ENCODE assay signal across 9 mouse cellular contexts in the genomic region with DNA sequence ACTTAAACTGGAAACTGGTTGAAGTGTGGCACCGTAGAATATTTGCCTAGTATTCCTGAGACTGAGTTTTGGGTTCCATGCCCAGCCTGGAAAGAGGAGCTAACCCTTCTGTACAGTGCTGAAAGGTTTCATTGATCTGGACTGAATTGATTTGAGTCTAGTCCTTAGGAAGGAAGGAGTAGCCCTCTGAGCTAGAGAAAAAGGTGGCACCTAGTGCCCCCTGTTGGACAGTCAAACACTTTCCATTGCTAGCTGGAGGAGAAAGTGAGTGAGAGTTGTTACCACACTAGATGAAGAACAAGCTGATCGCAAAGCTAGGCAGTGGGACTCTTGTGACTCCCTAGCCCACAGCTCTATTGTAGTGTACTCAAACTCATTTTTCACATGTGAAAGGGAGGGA. TPM values are rescaled to one million over a fixed set of nuclear protein-coding genes. Genes with fewer than 3 reads are reported as not detected.
A peak's percentile ranks its signal among the peaks of the same experiment; 100 is the strongest.
DNase-seq lines count a peak whose midpoint lies in the region; ATAC-seq and TF ChIP-seq lines count a peak whose summit lies in the region.
"Had no signal": no experiment of that assay in that cellular context is flagged by ENCODE, and none has a peak within 500 bp of the region (broad histone marks: within the 10 kb centered on the region; RNA-seq: fewer than 3 reads in every experiment).

No protein-coding gene starts in this region.

- no peaks in the 10 kb centered on the region for H3K9me3 ChIP-seq in kidney, embryonic 15.5 days (replicated peaks)
- H3K9me3 ChIP-seq in ES-E14 (ENCODE audit: control insufficient read depth, insufficient read depth, low read depth, low read length) = no peaks in the 10 kb centered on the region
- H3K9me3 ChIP-seq: embryonic facial prominence, embryonic 15.5 days; limb, embryonic 15.5 days had no signal

- TF ChIP-seq CTCF in kidney, adult 2 months (conservative IDR thresholded peaks at IDR 0.05; ENCODE audit: insufficient read depth, insufficient read length, low read depth, low read length) = peak; percentile 66

- DNase-seq in kidney, adult 2 months = peak; percentile 33
- DNase-seq in ES-E14 (ENCODE audit: low read depth, low spot score) = peak; percentile 75
- DNase-seq in c-Kit-positive CD71-positive TER-119-positive erythroid progenitor cells, embryonic 14.5 days (ENCODE audit: low spot score) = peak; percentile 35
- DNase-seq in left cerebral cortex, postnatal 36 days (ENCODE audit: low spot score in 2 of 2) = no peak
- DNase-seq in frontal cortex, postnatal 25 days (ENCODE audit: low spot score in 2 of 2) = no peak

- H3K9ac ChIP-seq in kidney, embryonic 15.5 days = no peak overlapping the region
- H3K9ac ChIP-seq in ES-E14 (ENCODE audit: insufficient read depth, low read depth, low read length, poor library complexity, severe bottlenecking) = peak overlapping the region; percentile 27; the same call in 1 of the 2 replicates
- H3K9ac ChIP-seq: embryonic facial prominence, embryonic 15.5 days; limb, embryonic 15.5 days had no signal

- H3K27ac ChIP-seq in kidney, adult 2 months (ENCODE audit: insufficient read depth, low read depth, low read length) = no peak overlapping the region
- no peak overlapping the region for H3K27ac ChIP-seq in kidney, embryonic 15.5 days
- H3K27ac ChIP-seq in ES-E14 (ENCODE audit: insufficient read depth, low read depth, low read length, poor library complexity, severe bottlenecking) = peak overlapping the region; percentile 53; the same call in 1 of the 2 replicates
- H3K27ac ChIP-seq: embryonic facial prominence, embryonic 15.5 days; limb, embryonic 15.5 days had no signal

- no peak for TF ChIP-seq POLR2A in kidney, adult 2 months (IDR thresholded peaks at IDR 0.05; ENCODE audit: low read depth, low read length)

- H3K4me2 ChIP-seq in kidney, embryonic 15.5 days = no peak overlapping the region
- H3K4me2 ChIP-seq: embryonic facial prominence, embryonic 15.5 days; limb, embryonic 15.5 days had no signal

- H3K36me3 ChIP-seq in kidney, adult 2 months (ENCODE audit: control insufficient read depth, insufficient read depth, low read length) = no peaks in the 10 kb centered on the region
- no peaks in the 10 kb centered on the region for H3K36me3 ChIP-seq in kidney, embryonic 15.5 days
- H3K36me3 ChIP-seq in ES-E14 (ENCODE audit: control insufficient read depth, insufficient read depth, low read length, poor library complexity, severe bottlenecking) = peaks cover 34% of the 10 kb centered on the region
- H3K36me3 ChIP-seq: embryonic facial prominence, embryonic 15.5 days; limb, embryonic 15.5 days had no signal

- intact Hi-C loops in left cerebral cortex, postnatal 36 days (cut with DNase I) = loop anchor here (5.0 kb wide), 1 partner anchor 36 kb away; no protein-coding TSS in a partner anchor

- no peaks in the 10 kb centered on the region for H3K4me1 ChIP-seq in kidney, adult 2 months (ENCODE audit: control insufficient read depth, insufficient read depth, low read length)
- peaks cover 26% of the 10 kb centered on the region for H3K4me1 ChIP-seq in kidney, embryonic 15.5 days
- peaks cover 7 to 9% of the 10 kb centered on the region in 2 experiments; a peak in 3 of 4 replicates for H3K4me1 ChIP-seq in ES-E14 (ENCODE audit: control insufficient read depth in 2 of 2, insufficient read depth in 2 of 2, low read length in 2 of 2, poor library complexity in 1 of 2)

- no peak overlapping the region for H3K4me3 ChIP-seq in kidney, adult 2 months (ENCODE audit: insufficient read depth, low read depth, low read length)
- no peak overlapping the region for H3K4me3 ChIP-seq in kidney, embryonic 15.5 days (replicated peaks)
- H3K4me3 ChIP-seq in ES-E14 (ENCODE audit: insufficient read depth in 1 of 2, low read depth in 1 of 2, low read length in 2 of 2, poor library complexity in 1 of 2, severe bottlenecking in 1 of 2) = peak overlapping the region; percentile 25 to 92; a peak in 3 of 4 replicates
- H3K4me3 ChIP-seq: embryonic facial prominence, embryonic 15.5 days; limb, embryonic 15.5 days had no signal

- no peaks in the 10 kb centered on the region for H3K27me3 ChIP-seq in kidney, adult 2 months (replicated peaks; ENCODE audit: control insufficient read depth, insufficient read depth, low read length)
- no peaks in the 10 kb centered on the region for H3K27me3 ChIP-seq in kidney, embryonic 15.5 days
- H3K27me3 ChIP-seq: embryonic facial prominence, embryonic 15.5 days; limb, embryonic 15.5 days had no signal

- in situ Hi-C loops in ES-E14 (cut with MboI; ENCODE audit: low sequenced_read_pairs in 2 of 2, unreplicated experiment in 2 of 2) = no loop called here

- WGBS in kidney, adult 2 months = 49% methylated on average over 2 of the region's 2 CpGs
- WGBS in kidney, embryonic 15.5 days = 58% methylated on average over 2 of the region's 2 CpGs

- no peak for ATAC-seq in kidney, embryonic 15.5 days (replicated peaks; ENCODE audit: low FRiP score)
- ATAC-seq in megakaryocyte progenitor cell, adult 5-6 weeks (replicated peaks; ENCODE audit: poor library complexity) = peak; percentile 45

TF ChIP-seq in ES-E14, 5 proteins besides CTCF, POLR2A, EP300 and RAD21:
- TF ChIP-seq ZC3H11A (IDR thresholded peaks at IDR 0.05; ENCODE audit: borderline replicate concordance, low read depth, low read length) (0 out of 2 replicates have a peak, but pooled peaks have one; percentile 19), ZNF384 (IDR thresholded peaks at IDR 0.05; ENCODE audit: low read depth, low read length) (0 out of 2 replicates have a peak, but pooled peaks have one; percentile 8), HCFC1 (IDR thresholded peaks at IDR 0.05; ENCODE audit: borderline replicate concordance, insufficient read depth, low read length) (no peak)

RNA-seq across cellular contexts. Expression of a gene that starts 2.9 kb away (rescaled TPM):
- 0.11 TPM in 1 of 2 replicates, not detected in the other for polyA plus RNA-seq in kidney, adult 2 months (2012; rRNA removed)
- polyA plus RNA-seq in kidney, embryonic 15.5 days (2015; fragmentation: Nextera tagmentation; extraction: Ambion mirVana) = not detected in 2 replicates
- 62.5 and 93.1 TPM in 2 replicates for total RNA-seq in ES-E14 (2012; rRNA removed)
- not detected in 2 replicates for total RNA-seq in megakaryocyte progenitor cell, adult 5-6 weeks (2015)
- total RNA-seq in megakaryocyte progenitor cell, adult 5-6 weeks (2017) = not detected in 2 replicates
- not detected for total RNA-seq in left cerebral cortex, postnatal 36 days (2021)

RNA-seq across cellular contexts. Expression of a gene that starts 4.3 kb away (rescaled TPM):
- polyA plus RNA-seq in kidney, adult 2 months (2012; rRNA removed) = 7.9 and 9.8 TPM in 2 replicates
- polyA plus RNA-seq in kidney, embryonic 15.5 days (2015; fragmentation: Nextera tagmentation; extraction: Ambion mirVana) = 16.3 and 16.5 TPM in 2 replicates
- 19.9 and 26.9 TPM in 2 replicates for total RNA-seq in ES-E14 (2012; rRNA removed)
- 0.37 TPM in 1 of 2 replicates, not detected in the other for total RNA-seq in megakaryocyte progenitor cell, adult 5-6 weeks (2015)
- total RNA-seq in megakaryocyte progenitor cell, adult 5-6 weeks (2017) = 0.92 and 1.3 TPM in 2 replicates
- 10 to 100 TPM; 26.0 to 26.4 TPM for total RNA-seq in left cerebral cortex, postnatal 36 days (2021)

RNA-seq across cellular contexts. Expression of a gene that starts 39.5 kb away (rescaled TPM):
- 12.0 and 14.9 TPM in 2 replicates for polyA plus RNA-seq in kidney, adult 2 months (2012; rRNA removed)
- polyA plus RNA-seq in kidney, embryonic 15.5 days (2015; fragmentation: Nextera tagmentation; extraction: Ambion mirVana) = 20.9 and 22.8 TPM in 2 replicates
- total RNA-seq in ES-E14 (2012; rRNA removed) = 8.4 and 8.8 TPM in 2 replicates
- total RNA-seq in megakaryocyte progenitor cell, adult 5-6 weeks (2015) = 3.6 and 5.3 TPM in 2 replicates
- total RNA-seq in megakaryocyte progenitor cell, adult 5-6 weeks (2017) = 6.5 and 9.2 TPM in 2 replicates
- 1 to 10 TPM; 6.0 to 6.8 TPM for total RNA-seq in left cerebral cortex, postnatal 36 days (2021)

RNA-seq across cellular contexts. Expression of a gene that starts 41.5 kb away (rescaled TPM):
- 0.18 and 0.38 TPM in 2 replicates for polyA plus RNA-seq in kidney, adult 2 months (2012; rRNA removed)
- polyA plus RNA-seq in kidney, embryonic 15.5 days (2015; fragmentation: Nextera tagmentation; extraction: Ambion mirVana) = 1.1 and 1.3 TPM in 2 replicates
- total RNA-seq in ES-E14 (2012; rRNA removed) = 4.7 and 4.9 TPM in 2 replicates
- 1.3 and 1.4 TPM in 2 replicates for total RNA-seq in megakaryocyte progenitor cell, adult 5-6 weeks (2015)
- 0.42 and 1.4 TPM in 2 replicates for total RNA-seq in megakaryocyte progenitor cell, adult 5-6 weeks (2017)
- under 1 TPM; 0.12 to 0.16 TPM for total RNA-seq in left cerebral cortex, postnatal 36 days (2021)

RNA-seq across cellular contexts. Expression of a gene that starts 56.8 kb away (rescaled TPM):
- 1.7 TPM in 2 replicates for polyA plus RNA-seq in kidney, adult 2 months (2012; rRNA removed)
- polyA plus RNA-seq in kidney, embryonic 15.5 days (2015; fragmentation: Nextera tagmentation; extraction: Ambion mirVana) = 1.3 and 1.5 TPM in 2 replicates
- total RNA-seq in ES-E14 (2012; rRNA removed) = 1.1 and 2.9 TPM in 2 replicates
- not detected in 2 replicates for total RNA-seq in megakaryocyte progenitor cell, adult 5-6 weeks (2015)
- not detected in 2 replicates for total RNA-seq in megakaryocyte progenitor cell, adult 5-6 weeks (2017)
- total RNA-seq in left cerebral cortex, postnatal 36 days (2021) = not detected

Comparison
In these comparisons a context has a peak if more than half of its experiments do, and no peak if none do; other contexts are left out.
1. DNase-seq: peak in kidney, adult 2 months (single experiment), ES-E14 (single experiment) and c-Kit-positive CD71-positive TER-119-positive erythroid progenitor cells, embryonic 14.5 days (single experiment); none in left cerebral cortex, postnatal 36 days (0 of 2) and frontal cortex, postnatal 25 days (0 of 2).
2. H3K4me3 ChIP-seq: peak in ES-E14 (2 of 2); none in kidney, adult 2 months (single experiment) and kidney, embryonic 15.5 days (single experiment).
3. RNA of a gene that starts 2.9 kb away (total RNA-seq): 62.5 to 93.1 TPM in ES-E14; not detected in left cerebral cortex, postnatal 36 days and not detected in megakaryocyte progenitor cell, adult 5-6 weeks; every median in the first group is over 10 times any median in the second.